Mouse (Mus musculus) liver, embryonic 15.5 days (tissue): ENCODE data around the gene Creb5. TPM values are rescaled to one million over a fixed set of nuclear protein-coding genes. Genes with fewer than 3 reads are reported as not detected.

Source experiments
- ATAC-seq: fragments of 200-750 bp; cut with Nextera tagmentation; 2 replicates; pipeline ENCODE4 v1.8.0; 2017; ENCODE audit warnings: moderate number of reproducible peaks, mild to moderate bottlenecking, moderate library complexity; ENCODE audit not compliant: insufficient read depth
- H3K27ac ChIP-seq: fragments of 300-500 bp; sonication (generic); replicated peaks from 2 replicates; pipeline ENCODE4 v1.5.1; 2015; ENCODE audit warnings: mild to moderate bottlenecking, inconsistent platforms
- H3K27me3 ChIP-seq: fragments of 300-500 bp; sonication (generic); 2 replicates; pipeline ENCODE4 v1.6.1; 2015; ENCODE audit warnings: mild to moderate bottlenecking, inconsistent platforms
- H3K36me3 ChIP-seq: fragments of 300-500 bp; sonication (generic); replicated peaks from 2 replicates; pipeline ENCODE4 v1.6.1; 2015; ENCODE audit warnings: moderate library complexity, mild to moderate bottlenecking, inconsistent platforms
- H3K4me1 ChIP-seq: fragments of 300-500 bp; sonication (generic); replicated peaks from 2 replicates; pipeline ENCODE4 v1.6.1; 2015; ENCODE audit warnings: inconsistent platforms
- H3K4me2 ChIP-seq: fragments of 300-500 bp; sonication (generic); 2 replicates; pipeline ENCODE4 v1.6.1; 2015; ENCODE audit warnings: moderate library complexity, mild to moderate bottlenecking, inconsistent platforms
- H3K4me3 ChIP-seq: fragments of 300-500 bp; sonication (generic); replicated peaks from 2 replicates; pipeline ENCODE4 v1.5.1; 2015; ENCODE audit warnings: mild to moderate bottlenecking, inconsistent platforms
- H3K9ac ChIP-seq: fragments of 300-500 bp; sonication (generic); 2 replicates; pipeline ENCODE4 v1.6.1; 2015; ENCODE audit warnings: moderate library complexity, mild to moderate bottlenecking, inconsistent platforms
- H3K9me3 ChIP-seq: fragments of 300-500 bp; sonication (generic); replicated peaks from 2 replicates; pipeline ENCODE4 v1.6.1; 2016; ENCODE audit warnings: inconsistent platforms
- WGBS: fragments of 180-500 bp; shearing (Covaris S2); methylation state at CpG from one replicate; pipeline ENCODE4 v1.1.7; 2015; ENCODE audit warnings: mixed read lengths; ENCODE audit not compliant: insufficient replicate concordance; 5-methylcytosine and 5-hydroxymethylcytosine counted together
- polyA plus RNA-seq: library from polyadenylated mRNA; unstranded; fragments of >200 nt; fragmentation: Nextera tagmentation; extraction: Ambion mirVana; gene quantifications from 2 replicates; pipeline ENCODE4 v1.2.1, GENCODE M21; 2015

The Creb5 gene
- polyA plus RNA-seq, 1 experiment from 2014 or later, result 0.33 TPM

- WGBS, result 60% methylated on average over 3 of the region's 3 CpGs
- Histone ChIP-seq H3K27me3 (no peaks in the 10 kb centered on the region), H3K27ac (no peak overlapping the region), H3K4me2 (no peak overlapping the region), H3K4me3 (no peak overlapping the region), H3K36me3 (no peaks in the 10 kb centered on the region), H3K4me1 (no peaks in the 10 kb centered on the region), H3K9ac (no peak overlapping the region), H3K9me3 (no peaks in the 10 kb centered on the region)
- no peak for ATAC-seq
These were observed 316.0 kb downstream of the Creb5 start for GRCm38 (mm10) chr6:53603041-53603440.

DNA sequence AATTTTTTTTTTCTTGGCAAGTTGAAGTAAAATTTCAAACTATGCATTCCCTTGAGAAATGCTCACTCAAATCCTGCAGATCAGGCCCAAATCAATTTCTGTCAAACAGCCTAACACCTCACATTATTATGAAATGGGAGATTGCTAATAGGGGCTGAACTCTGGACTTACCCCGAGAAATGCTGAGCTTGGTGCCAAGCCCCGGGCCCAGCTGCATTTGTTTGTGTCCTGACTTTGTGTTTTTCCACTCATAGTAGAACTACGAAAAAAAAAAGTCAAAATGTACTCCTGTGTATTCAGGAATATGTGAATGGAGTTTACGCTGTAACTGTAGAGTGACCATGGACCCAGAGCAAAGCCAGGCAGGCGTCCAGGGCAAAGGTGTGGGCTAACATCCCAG lies 316.6 kb downstream of the Creb5 start:
- WGBS, result 57% methylated on average over 5 of the region's 5 CpGs
- no peaks in the 10 kb centered on the region for H3K9me3 ChIP-seq
- no peak overlapping the region for H3K27ac ChIP-seq
- no peak for ATAC-seq
- H3K36me3 ChIP-seq, result no peaks in the 10 kb centered on the region
- H3K9ac ChIP-seq, result no peak overlapping the region
- no peak overlapping the region for H3K4me2 ChIP-seq
- H3K4me3 ChIP-seq, result no peak overlapping the region
- no peaks in the 10 kb centered on the region for H3K27me3 ChIP-seq
- H3K4me1 ChIP-seq, result no peaks in the 10 kb centered on the region

GRCm38 (mm10) chr6:53604386-53604785 lies 317.3 kb downstream of the Creb5 start:
- ATAC-seq, result no peak
- no peaks in the 10 kb centered on the region for H3K27me3 ChIP-seq
- no peaks in the 10 kb centered on the region for H3K36me3 ChIP-seq
- no peaks in the 10 kb centered on the region for H3K4me1 ChIP-seq
- H3K9ac ChIP-seq, result no peak overlapping the region
- no peak overlapping the region for H3K4me3 ChIP-seq
- 55% methylated on average over 3 of the region's 3 CpGs for WGBS
- no peak overlapping the region for H3K27ac ChIP-seq
- no peaks in the 10 kb centered on the region for H3K9me3 ChIP-seq
- H3K4me2 ChIP-seq, result no peak overlapping the region

DNA sequence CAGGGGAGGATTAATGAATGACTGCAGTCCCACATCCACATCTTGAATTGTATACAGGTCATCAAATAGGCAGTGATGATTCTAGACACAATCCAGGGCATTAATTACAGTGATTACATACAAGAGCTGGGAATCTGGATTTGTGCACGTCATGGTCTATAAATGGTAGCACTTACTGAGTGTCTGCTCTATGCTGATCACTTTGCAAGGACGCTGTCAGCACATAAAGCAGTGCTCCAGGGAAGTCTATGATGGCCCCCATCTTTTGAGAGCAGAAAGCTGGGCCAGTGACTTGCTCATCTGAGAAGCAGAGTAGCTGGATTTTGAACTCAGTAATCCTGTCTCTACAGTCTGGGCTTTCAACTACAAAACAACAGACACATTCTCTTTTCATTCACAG lies 318.1 kb downstream of the Creb5 start:
- H3K4me2 ChIP-seq, result no peak overlapping the region
- no peaks in the 10 kb centered on the region for H3K36me3 ChIP-seq
- no peak for ATAC-seq
- no peak overlapping the region for H3K27ac ChIP-seq
- no peaks in the 10 kb centered on the region for H3K27me3 ChIP-seq
- no peak overlapping the region for H3K9ac ChIP-seq
- no peaks in the 10 kb centered on the region for H3K9me3 ChIP-seq
- WGBS, result 68% methylated on average over 2 of the region's 2 CpGs
- no peaks in the 10 kb centered on the region for H3K4me1 ChIP-seq
- no peak overlapping the region for H3K4me3 ChIP-seq

DNA sequence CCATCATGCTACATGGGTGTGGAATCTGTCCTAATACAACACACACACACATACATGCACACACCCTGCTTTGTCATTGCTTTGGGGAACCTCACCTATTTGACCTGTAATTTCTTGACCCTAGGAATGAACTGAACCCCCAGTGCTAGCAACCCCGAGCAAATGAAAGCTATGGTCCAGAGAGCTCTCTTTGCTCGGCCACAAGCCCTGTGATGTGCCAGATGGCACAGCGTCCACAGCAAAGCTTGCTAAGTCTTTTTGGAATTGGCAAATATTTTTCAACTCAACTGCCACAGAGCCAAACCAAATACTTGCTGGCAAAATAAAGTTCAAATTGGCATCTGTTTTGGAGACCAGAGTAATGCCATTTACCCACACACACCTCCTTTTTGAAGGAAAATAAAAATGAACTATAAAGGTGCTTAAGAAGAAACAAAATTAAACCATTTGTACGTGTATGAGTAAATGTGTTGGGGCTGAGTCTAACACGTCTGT lies 324.4 kb downstream of the Creb5 start:
- no peaks in the 10 kb centered on the region for H3K4me1 ChIP-seq
- no peak overlapping the region for H3K4me2 ChIP-seq
- WGBS, result 70% methylated on average over 5 of the region's 5 CpGs
- no peaks in the 10 kb centered on the region for H3K36me3 ChIP-seq
- H3K27ac ChIP-seq, result no peak overlapping the region
- H3K9ac ChIP-seq, result no peak overlapping the region
- H3K27me3 ChIP-seq, result no peaks in the 10 kb centered on the region
- H3K4me3 ChIP-seq, result no peak overlapping the region
- ATAC-seq, result no peak
- no peaks in the 10 kb centered on the region for H3K9me3 ChIP-seq

DNA sequence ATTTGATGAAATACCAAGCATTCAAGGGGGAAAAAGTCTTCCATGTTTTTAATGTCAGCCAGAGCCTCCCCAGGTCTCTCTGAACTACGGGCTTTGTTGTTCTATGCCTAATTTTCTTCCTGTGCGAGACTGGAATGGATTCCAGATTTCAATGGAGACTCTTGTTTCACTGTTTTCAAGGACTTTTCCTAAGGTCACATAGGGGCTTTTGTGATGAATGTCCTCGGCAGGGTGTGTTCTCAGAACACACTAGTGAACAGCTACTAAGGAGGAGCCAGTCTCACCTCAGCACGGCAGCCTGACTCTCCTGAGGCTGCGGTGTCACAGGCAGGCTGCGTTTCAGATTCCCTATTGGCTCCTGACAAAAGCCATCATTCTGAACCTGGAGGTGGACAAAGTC lies 325.6 kb downstream of the Creb5 start:
- 62% methylated on average over 6 of the region's 6 CpGs for WGBS

DNA sequence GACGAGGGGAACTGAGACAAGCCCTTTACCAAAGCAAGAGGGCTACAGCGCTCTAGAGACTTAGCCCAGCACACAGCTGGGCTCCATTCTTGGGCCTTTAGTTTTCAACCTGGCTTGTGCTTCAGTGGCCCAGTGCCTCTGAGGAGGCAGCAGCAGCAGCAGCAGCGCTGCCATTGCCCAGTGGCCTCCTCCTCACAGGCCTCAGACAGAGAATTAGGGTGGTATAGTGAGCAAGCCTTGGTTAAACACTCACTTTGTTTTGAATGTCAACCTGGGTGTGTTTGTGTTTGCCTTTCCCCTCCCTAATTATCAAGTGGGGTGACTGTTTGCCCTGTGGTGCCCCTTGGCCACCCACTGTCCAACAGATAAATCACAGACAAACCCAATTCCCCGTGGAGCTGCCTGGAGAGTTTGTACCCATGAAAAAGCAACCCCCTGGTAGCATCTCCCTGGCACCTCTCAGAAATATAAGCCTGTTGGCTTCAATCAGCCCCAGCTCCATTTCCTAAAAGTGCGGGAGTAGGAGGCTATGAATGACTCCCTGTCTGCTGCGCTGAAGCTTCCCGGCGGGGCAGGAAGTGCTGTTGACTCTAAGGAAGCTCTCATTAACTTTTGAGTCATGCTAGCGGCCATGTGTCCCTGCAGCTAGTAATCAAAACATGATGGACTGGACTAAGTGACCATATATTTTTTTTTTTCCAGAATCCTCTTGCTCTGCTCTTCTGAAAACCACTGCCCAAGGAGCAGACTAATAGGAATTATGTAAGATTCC lies 328.6 kb downstream of the Creb5 start:
- ATAC-seq, result no peak
- no peak overlapping the region for H3K27ac ChIP-seq
- 43% methylated on average over 9 of the region's 9 CpGs for whole genome bisulfite sequencing

More for the DNA sequence above, 325.6 kb downstream of the Creb5 start:
- Histone ChIP-seq H3K9ac (no peak overlapping the region), H3K27me3 (no peaks in the 10 kb centered on the region), H3K4me2 (no peak overlapping the region), H3K4me3 (no peak overlapping the region), H3K4me1 (no peaks in the 10 kb centered on the region), H3K36me3 (no peaks in the 10 kb centered on the region), H3K9me3 (no peaks in the 10 kb centered on the region), H3K27ac (no peak overlapping the region)
- no peak for ATAC-seq

DNA sequence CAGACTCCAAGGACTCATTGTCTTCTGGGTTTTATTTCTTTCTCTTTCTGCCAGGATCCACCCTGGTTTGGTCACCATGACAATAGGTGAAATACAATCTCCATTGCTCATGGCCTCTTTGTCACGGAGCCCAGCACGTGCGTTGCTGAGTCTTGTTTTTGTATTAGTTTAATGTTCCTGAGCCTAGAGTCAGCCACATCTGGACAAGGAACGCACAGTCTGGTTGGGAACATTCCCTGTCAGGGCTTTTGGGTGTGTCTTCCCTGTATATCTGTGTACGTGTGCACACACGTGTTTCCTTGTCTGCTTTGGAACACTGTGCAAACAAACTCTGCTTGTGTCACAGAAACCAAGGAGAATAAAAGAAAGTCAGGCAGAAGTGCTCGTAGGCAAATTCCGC lies 331.1 kb downstream of the Creb5 start:
- Histone ChIP-seq H3K9ac (no peak overlapping the region), H3K9me3 (no peaks in the 10 kb centered on the region), H3K36me3 (no peaks in the 10 kb centered on the region), H3K4me2 (no peak overlapping the region), H3K27ac (no peak overlapping the region), H3K4me3 (no peak overlapping the region), H3K4me1 (no peaks in the 10 kb centered on the region), H3K27me3 (no peaks in the 10 kb centered on the region)
- no peak for ATAC-seq
- 71% methylated on average over 8 of the region's 8 CpGs for WGBS

More for the DNA sequence above, 328.6 kb downstream of the Creb5 start:
- Histone ChIP-seq H3K9me3 (no peaks in the 10 kb centered on the region), H3K27me3 (no peaks in the 10 kb centered on the region), H3K9ac (no peak overlapping the region), H3K4me2 (no peak overlapping the region), H3K4me1 (no peaks in the 10 kb centered on the region), H3K36me3 (no peaks in the 10 kb centered on the region), H3K4me3 (no peak overlapping the region)

GRCm38 (mm10) chr6:53619676-53620075 lies 332.6 kb downstream of the Creb5 start:
- H3K9me3 ChIP-seq, result no peaks in the 10 kb centered on the region
- H3K27ac ChIP-seq, result no peak overlapping the region
- 33% methylated on average over 1 of the region's 1 CpGs for WGBS
- no peak overlapping the region for H3K4me2 ChIP-seq
- no peaks in the 10 kb centered on the region for H3K4me1 ChIP-seq
- no peaks in the 10 kb centered on the region for H3K36me3 ChIP-seq
- ATAC-seq, result no peak
- no peak overlapping the region for H3K4me3 ChIP-seq
- H3K27me3 ChIP-seq, result no peaks in the 10 kb centered on the region
- H3K9ac ChIP-seq, result no peak overlapping the region

GRCm38 (mm10) chr6:53621295-53621694 lies 334.2 kb downstream of the Creb5 start:
- H3K4me2 ChIP-seq, result no peak overlapping the region
- no peaks in the 10 kb centered on the region for H3K9me3 ChIP-seq
- no peak for ATAC-seq
- H3K36me3 ChIP-seq, result no peaks in the 10 kb centered on the region
- H3K4me3 ChIP-seq, result no peak overlapping the region
- H3K27ac ChIP-seq, result no peak overlapping the region
- WGBS, result 65% methylated on average over 5 of the region's 5 CpGs
- no peaks in the 10 kb centered on the region for H3K4me1 ChIP-seq
- H3K27me3 ChIP-seq, result no peaks in the 10 kb centered on the region
- no peak overlapping the region for H3K9ac ChIP-seq

- H3K27me3 ChIP-seq, result no peaks in the 10 kb centered on the region
- ATAC-seq, result no peak
- H3K36me3 ChIP-seq, result no peaks in the 10 kb centered on the region
- H3K4me3 ChIP-seq, result no peak overlapping the region
- H3K4me2 ChIP-seq, result no peak overlapping the region
- H3K9me3 ChIP-seq, result no peaks in the 10 kb centered on the region
- no peak overlapping the region for H3K9ac ChIP-seq
- 59% methylated on average over 15 of the region's 15 CpGs for WGBS
- H3K27ac ChIP-seq, result no peak overlapping the region
- no peaks in the 10 kb centered on the region for H3K4me1 ChIP-seq
These were observed 337.6 kb downstream of the Creb5 start for GRCm38 (mm10) chr6:53624455-53625276.
